In the genomic region with DNA sequence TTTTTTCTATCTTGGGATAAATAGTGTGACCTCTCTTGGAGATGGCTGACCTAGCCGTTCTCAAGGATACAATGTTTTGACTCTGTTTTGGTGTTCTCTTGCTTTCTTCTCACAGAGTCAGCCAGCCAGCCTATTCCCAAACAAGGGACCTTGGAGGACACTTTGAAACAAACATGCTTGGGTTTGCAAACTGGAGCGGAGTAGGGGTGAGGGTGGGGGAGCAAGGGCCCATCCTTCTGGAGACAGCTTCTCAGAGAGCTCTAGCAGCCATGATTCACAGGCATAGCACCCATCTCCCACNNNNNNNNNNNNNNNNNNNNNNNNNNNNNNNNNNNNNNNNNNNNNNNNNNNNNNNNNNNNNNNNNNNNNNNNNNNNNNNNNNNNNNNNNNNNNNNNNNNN, we compare ENCODE assay signal across 17 mouse cellular contexts.
"Had no signal": no experiment of that assay in that cellular context is flagged by ENCODE, and none has a peak within 500 bp of the region (broad histone marks: within the 10 kb centered on the region; RNA-seq: fewer than 3 reads in every experiment).

No protein-coding gene starts in this region.

- H3K4me2 ChIP-seq: liver, embryonic 11.5 days; liver, embryonic 13.5 days; liver, embryonic 15.5 days; lung, embryonic 14.5 days; midbrain, embryonic 12.5 days; midbrain, embryonic 15.5 days; neural tube, embryonic 12.5 days had no signal

- DNase-seq: liver; liver, embryonic 13.5 days; liver, postnatal 0 days; lung, embryonic 14.5 days; right cerebral cortex, postnatal 25 days; right cerebral cortex, postnatal 4 days; spleen, adult 18-20 months; thymus, adult 2 months; thymus, postnatal 25 days; thymus, postnatal 4 days had no signal

- H3K27ac ChIP-seq: liver, embryonic 13.5 days; liver, embryonic 15.5 days; macrophage; midbrain, embryonic 12.5 days; midbrain, embryonic 15.5 days; neural tube, embryonic 12.5 days had no signal

- H3K4me1 ChIP-seq: liver, embryonic 13.5 days; liver, embryonic 15.5 days; megakaryocyte, embryonic 14.5 days had no signal

- H3K4me3 ChIP-seq: liver, embryonic 13.5 days; liver, embryonic 15.5 days; megakaryocyte, embryonic 14.5 days; midbrain, embryonic 12.5 days; midbrain, embryonic 15.5 days; neural tube, embryonic 12.5 days had no signal

- H3K9ac ChIP-seq: liver, embryonic 13.5 days; liver, embryonic 15.5 days; liver, postnatal 0 days; lung, embryonic 14.5 days; midbrain, embryonic 12.5 days; midbrain, embryonic 15.5 days; neural tube, embryonic 12.5 days had no signal

- H3K9me3 ChIP-seq: liver, embryonic 13.5 days; liver, embryonic 15.5 days; midbrain, embryonic 12.5 days; midbrain, embryonic 15.5 days; neural tube, embryonic 12.5 days had no signal

- H3K27me3 ChIP-seq: liver, embryonic 13.5 days; liver, embryonic 15.5 days; megakaryocyte, embryonic 14.5 days; midbrain, embryonic 12.5 days; midbrain, embryonic 15.5 days; neural tube, embryonic 12.5 days had no signal

- ATAC-seq: liver, postnatal 0 days; midbrain, embryonic 15.5 days had no signal

- H3K36me3 ChIP-seq: liver, embryonic 13.5 days; liver, embryonic 15.5 days; midbrain, embryonic 12.5 days; midbrain, embryonic 15.5 days; neural tube, embryonic 12.5 days had no signal
